Mouse (Mus musculus): ENCODE measurements around the gene Adprhl2. TPM values are rescaled to one million over a fixed set of nuclear protein-coding genes. Genes with fewer than 3 reads are reported as not detected.

Gene Adprhl2
- polyA plus RNA-seq, 1 experiment, result 41.8 TPM

DNA sequence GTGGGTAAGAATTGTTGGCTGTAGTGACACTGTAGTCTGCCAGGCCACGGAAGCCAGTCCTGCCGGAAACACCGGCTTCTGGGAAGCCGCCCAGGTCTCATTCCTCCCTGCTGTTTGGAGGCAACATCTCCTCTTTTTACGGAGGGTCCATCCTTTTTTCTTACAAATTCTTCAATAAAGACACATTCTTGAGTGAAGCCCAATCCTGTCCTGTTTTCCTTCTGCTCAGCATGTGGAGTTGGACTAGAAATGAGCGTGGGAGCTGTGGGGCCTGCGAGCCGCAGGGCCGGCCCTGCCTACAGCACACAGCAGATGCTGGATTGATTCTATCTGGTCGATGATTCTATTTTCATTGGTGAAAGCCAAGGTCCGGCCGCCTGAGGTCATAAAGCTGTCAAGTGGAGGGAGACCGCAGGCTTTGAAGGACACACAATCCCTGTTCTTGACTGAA is 45.8 kb downstream of the Adprhl2 start:
- DNase-seq (ENCODE audit: extremely low spot score in 1 of 2, low spot score in 1 of 2), result no peak

DNA sequence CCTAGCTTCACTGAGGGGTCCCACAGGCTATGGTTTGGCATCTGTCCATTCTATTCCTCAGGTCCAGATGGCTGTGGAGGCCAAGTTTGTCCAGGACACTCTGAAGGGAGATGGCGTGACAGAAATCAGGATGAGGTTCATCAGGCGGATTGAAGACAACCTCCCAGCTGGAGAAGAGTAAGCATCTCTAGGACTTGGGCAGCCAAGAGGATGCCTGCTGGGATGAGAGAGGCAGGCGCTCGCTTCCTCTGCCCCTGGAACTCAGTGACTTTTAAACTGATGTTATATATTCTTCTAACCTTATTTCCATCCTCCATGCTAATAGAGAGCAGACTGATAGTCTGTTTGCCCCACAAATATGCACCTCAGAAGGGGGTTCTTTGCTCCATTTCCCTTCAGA is 46.4 kb downstream of the Adprhl2 start:
- DNase-seq (ENCODE audit: extremely low spot score in 1 of 2, low spot score in 1 of 2), result no peak

DNA sequence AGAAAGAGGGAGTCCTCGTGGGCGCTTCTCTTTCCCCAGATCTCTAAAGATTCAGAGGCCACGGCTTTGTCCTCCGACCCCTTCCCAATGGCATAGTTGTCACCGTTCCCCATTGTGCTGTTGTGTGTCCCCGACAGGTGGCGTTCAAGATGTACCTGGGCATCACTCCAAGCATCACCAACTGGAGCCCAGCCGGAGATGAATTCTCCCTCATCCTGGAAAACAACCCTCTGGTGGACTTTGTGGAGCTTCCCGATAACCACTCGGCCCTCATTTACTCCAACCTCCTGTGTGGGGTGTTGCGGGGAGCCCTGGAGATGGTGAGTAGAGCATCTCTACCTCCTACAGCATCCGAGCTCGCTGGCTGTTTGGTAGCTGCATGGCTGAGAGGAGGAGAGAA is 47.8 kb downstream of the Adprhl2 start:
- DNase-seq (ENCODE audit: extremely low spot score in 1 of 2, low spot score in 1 of 2), result no peak

DNA sequence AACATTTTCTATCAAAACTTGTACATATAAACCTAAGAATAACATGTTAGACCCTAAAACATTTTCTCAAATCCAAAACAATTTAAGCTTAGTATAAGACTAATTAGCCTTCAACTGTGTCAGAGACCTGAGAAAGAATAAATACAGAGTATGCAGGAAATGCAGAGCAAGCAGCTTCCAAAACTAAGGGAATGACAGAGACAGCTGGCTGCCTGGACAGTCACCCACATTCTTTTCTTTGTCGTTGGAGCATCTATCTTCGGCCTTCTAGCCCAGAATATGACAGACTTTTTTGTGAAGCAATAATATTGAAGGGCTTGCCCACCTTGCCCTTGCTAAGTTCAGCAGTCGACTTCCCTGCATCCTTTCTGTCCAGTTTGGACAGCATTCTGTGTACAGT is 52.2 kb downstream of the Adprhl2 start:
- DNase-seq (ENCODE audit: extremely low spot score in 1 of 2, low spot score in 1 of 2), result no peak

Other genes starting within 250 kb of the Adprhl2 start
- 25.3 and 26.7 TPM in 2 replicates for gene Lsm10, start 225.1 kb downstream of the Adprhl2 start, polyA plus RNA-seq (2012; rRNA removed)
- 18.9 and 22.2 TPM in 2 replicates for gene Stk40, start 217.7 kb downstream of the Adprhl2 start, polyA plus RNA-seq (2012; rRNA removed)
- gene Eva1b, start 174.0 kb downstream of the Adprhl2 start, polyA plus RNA-seq (2012; rRNA removed), result 8.6 and 9.3 TPM in 2 replicates
- gene Sh3d21, start 158.2 kb downstream of the Adprhl2 start, polyA plus RNA-seq (2012; rRNA removed), result 1.0 TPM in 2 replicates
- gene Thrap3, start 118.9 kb downstream of the Adprhl2 start, polyA plus RNA-seq (2012; rRNA removed), result 95.8 and 103 TPM in 2 replicates
- gene Map7d1, start 65.4 kb downstream of the Adprhl2 start, polyA plus RNA-seq (2012; rRNA removed), result 201 and 206 TPM in 2 replicates
- gene Trappc3, start 59.4 kb downstream of the Adprhl2 start, polyA plus RNA-seq (2012; rRNA removed), result 110 and 111 TPM in 2 replicates
- 0.38 and 0.50 TPM in 2 replicates for gene Col8a2, start 34.9 kb downstream of the Adprhl2 start, polyA plus RNA-seq (2012; rRNA removed)
- gene Tekt2, start 4.0 kb upstream of the Adprhl2 start, polyA plus RNA-seq (2012; rRNA removed), result 5.5 and 6.7 TPM in 2 replicates
- 10.9 and 11.5 TPM in 2 replicates for gene Ago3, start 107.9 kb upstream of the Adprhl2 start, polyA plus RNA-seq (2012; rRNA removed)
- 32.0 and 35.6 TPM in 2 replicates for gene Ago1, start 146.9 kb upstream of the Adprhl2 start, polyA plus RNA-seq (2012; rRNA removed)
- gene Ago4, start 211.8 kb upstream of the Adprhl2 start, polyA plus RNA-seq (2012; rRNA removed), result 6.4 and 6.8 TPM in 2 replicates
- 0.50 and 1.2 TPM in 2 replicates for gene Clspn, start 235.2 kb upstream of the Adprhl2 start, polyA plus RNA-seq (2012; rRNA removed)